Mouse (Mus musculus) intestine, embryonic 15.5 days (tissue): ENCODE results near the gene Pip5k1c. TPM values are rescaled to one million over a fixed set of nuclear protein-coding genes. Genes with fewer than 3 reads are reported as not detected.

Experiments
- ATAC-seq: fragments of 200-750 bp; cut with Nextera tagmentation; 2 replicates; pipeline ENCODE4 v1.8.0; 2017; ENCODE audit warnings: moderate TSS enrichment, moderate library complexity
- H3K27ac ChIP-seq: fragments of 300-500 bp; sonication (generic); 2 replicates; pipeline ENCODE4 v1.5.1; 2015; ENCODE audit warnings: mild to moderate bottlenecking, inconsistent platforms
- H3K27me3 ChIP-seq: fragments of 300-500 bp; sonication (generic); replicated peaks from 2 replicates; pipeline ENCODE4 v1.6.1; 2015; ENCODE audit warnings: inconsistent platforms
- H3K36me3 ChIP-seq: fragments of 300-500 bp; sonication (generic); 2 replicates; pipeline ENCODE4 v1.6.1; 2015; ENCODE audit warnings: inconsistent platforms
- H3K4me1 ChIP-seq: fragments of 300-500 bp; sonication (generic); replicated peaks from 2 replicates; pipeline ENCODE4 v1.6.1; 2015; ENCODE audit warnings: inconsistent platforms
- H3K4me2 ChIP-seq: fragments of 300-500 bp; sonication (generic); replicated peaks from 2 replicates; pipeline ENCODE4 v1.6.1; 2015; ENCODE audit warnings: mild to moderate bottlenecking, inconsistent platforms
- H3K4me3 ChIP-seq: fragments of 300-500 bp; sonication (generic); replicated peaks from 2 replicates; pipeline ENCODE4 v1.5.1; 2015; ENCODE audit warnings: inconsistent platforms
- H3K9ac ChIP-seq: fragments of 300-500 bp; sonication (generic); 2 replicates; pipeline ENCODE4 v1.6.1; 2015; ENCODE audit warnings: inconsistent platforms
- H3K9me3 ChIP-seq: fragments of 300-500 bp; sonication (generic); 2 replicates; pipeline ENCODE4 v1.6.1; 2016; ENCODE audit warnings: inconsistent platforms
- WGBS: fragments of 180-500 bp; shearing (Covaris S2); methylation state at CpG from one replicate; pipeline ENCODE4 v1.1.7; 2015; 5-methylcytosine and 5-hydroxymethylcytosine counted together
- polyA plus RNA-seq: library from polyadenylated mRNA; unstranded; fragments of >200 nt; fragmentation: Nextera tagmentation; extraction: Ambion mirVana; gene quantifications from 2 replicates; pipeline ENCODE4 v1.2.1, GENCODE M21; 2015

Gene Pip5k1c
- polyA plus RNA-seq, 1 experiment from 2014 or later, result 42.7 TPM

DNA sequence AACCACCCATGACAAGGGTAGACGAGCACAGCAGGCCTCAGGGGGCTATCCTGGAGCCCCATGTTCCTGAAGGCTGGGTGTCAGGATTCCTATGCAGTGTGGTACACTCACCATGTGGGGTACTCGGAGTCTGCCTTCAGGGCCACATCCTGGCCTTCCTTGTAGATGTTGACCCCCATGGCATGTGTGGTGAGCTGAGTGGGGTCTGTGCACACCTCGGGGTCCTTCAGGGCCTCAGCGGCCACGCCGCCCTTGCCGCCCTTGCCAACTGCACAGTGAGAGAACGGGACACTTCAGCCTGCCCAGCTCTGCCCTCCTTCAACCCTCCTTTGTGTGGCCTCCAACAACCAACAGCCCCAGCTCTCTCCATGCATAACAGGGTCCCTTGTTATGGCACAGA lies 27.2 kb upstream of the Pip5k1c start:
- Histone ChIP-seq H3K36me3 (peaks cover 21% of the 10 kb centered on the region), H3K4me1 (peaks cover 13% of the 10 kb centered on the region), H3K9ac (peak overlapping the region; percentile 18; the same call in 1 of the 2 replicates), H3K27me3 (0 out of 2 replicates have a peak, but pooled peaks cover 2% of the 10 kb centered on the region), H3K27ac (no peak overlapping the region), H3K9me3 (no peaks in the 10 kb centered on the region), H3K4me2 (peak overlapping the region; percentile 54), H3K4me3 (peak overlapping the region; percentile 72)
- no peak for ATAC-seq
- 94% methylated on average over 8 of the region's 8 CpGs for WGBS

- H3K9ac ChIP-seq, result peak within 1 kb of the TSS; percentile 79
- under 1% methylated on average over 48 of the region's 48 CpGs for WGBS
- no peaks in the 10 kb centered on the region for H3K9me3 ChIP-seq
- peak; percentile 95 for ATAC-seq
- H3K4me3 ChIP-seq, result peak within 1 kb of the TSS; percentile 72
- peak within 1 kb of the TSS; percentile 68 for H3K4me2 ChIP-seq
- peaks cover 21% of the 10 kb centered on the region for H3K36me3 ChIP-seq
- no peaks in the 10 kb centered on the region for H3K27me3 ChIP-seq
- H3K27ac ChIP-seq, result peak within 1 kb of the TSS; percentile 88
- peaks cover 13% of the 10 kb centered on the region for H3K4me1 ChIP-seq
Observed at GRCm38 (mm10) chr10:81266211-81267105, 26.3 kb upstream of the Pip5k1c start, which contains the start of the genes Mrpl54 and Apba3. Gene Mrpl54 (minus strand): TSS chr10:81266934. Gene Apba3 (plus strand): TSS chr10:81266960.

- H3K4me3 ChIP-seq, result peak overlapping the region; percentile 63
- peak overlapping the region; percentile 68 for H3K4me2 ChIP-seq
- 2% methylated on average over 23 of the region's 23 CpGs for WGBS
- no peaks in the 10 kb centered on the region for H3K9me3 ChIP-seq
- H3K27ac ChIP-seq, result peak overlapping the region; percentile 42; the same call in 1 of the 2 replicates
- no peaks in the 10 kb centered on the region for H3K27me3 ChIP-seq
- peak; percentile 65 for ATAC-seq
- peaks cover 13% of the 10 kb centered on the region for H3K4me1 ChIP-seq
- peak overlapping the region; percentile 74 for H3K9ac ChIP-seq
- peaks cover 30% of the 10 kb centered on the region for H3K36me3 ChIP-seq
Observed at GRCm38 (mm10) chr10:81268056-81268455, 24.7 kb upstream of the Pip5k1c start.

DNA sequence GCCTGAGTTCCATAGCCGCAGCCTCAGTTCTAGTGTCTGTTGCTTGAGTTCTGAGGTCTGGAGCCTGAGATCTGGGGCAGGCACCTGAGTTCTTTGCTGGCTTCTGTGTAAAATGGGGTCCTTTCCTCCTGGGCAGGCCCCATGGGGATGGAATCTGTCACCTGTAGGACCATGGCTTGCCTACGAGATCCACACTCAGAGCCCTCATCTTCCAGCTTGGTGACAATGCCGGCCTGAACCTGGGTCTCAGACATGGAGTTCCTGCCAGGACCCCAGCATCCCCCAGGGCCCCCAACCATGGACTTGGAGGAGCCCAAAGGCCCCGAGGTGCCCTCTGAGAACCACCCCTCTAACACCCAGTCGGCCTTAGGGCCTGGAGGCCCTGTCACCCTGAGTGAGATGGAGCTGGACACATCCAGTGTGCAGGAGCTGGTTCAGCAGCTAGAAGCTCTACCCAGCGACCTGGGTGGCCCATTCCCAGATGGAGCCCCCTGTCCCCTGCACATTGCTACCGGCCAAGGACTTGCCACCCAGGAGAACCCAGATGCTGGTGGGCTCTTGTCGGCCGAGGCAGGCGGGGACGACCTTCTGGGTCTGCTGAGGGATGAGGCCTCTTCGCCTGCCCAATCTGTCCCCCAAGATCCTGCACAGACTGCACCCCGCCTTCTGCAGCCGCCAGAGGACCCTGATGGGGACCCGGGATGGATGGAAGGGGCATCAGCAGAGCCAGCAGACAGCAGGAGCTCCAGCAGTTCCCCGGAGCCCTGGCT lies 23.9 kb upstream of the Pip5k1c start:
- H3K4me2 ChIP-seq, result peak overlapping the region; percentile 68
- no peak overlapping the region for H3K27ac ChIP-seq
- ATAC-seq, result no peak
- H3K9me3 ChIP-seq, result no peaks in the 10 kb centered on the region
- peaks cover 13% of the 10 kb centered on the region for H3K4me1 ChIP-seq
- H3K27me3 ChIP-seq, result no peaks in the 10 kb centered on the region
- WGBS, result 81% methylated on average over 16 of the region's 16 CpGs
- H3K36me3 ChIP-seq, result peaks cover 32% of the 10 kb centered on the region
- H3K9ac ChIP-seq, result peak overlapping the region; percentile 74
- H3K4me3 ChIP-seq, result peak overlapping the region; percentile 63

DNA sequence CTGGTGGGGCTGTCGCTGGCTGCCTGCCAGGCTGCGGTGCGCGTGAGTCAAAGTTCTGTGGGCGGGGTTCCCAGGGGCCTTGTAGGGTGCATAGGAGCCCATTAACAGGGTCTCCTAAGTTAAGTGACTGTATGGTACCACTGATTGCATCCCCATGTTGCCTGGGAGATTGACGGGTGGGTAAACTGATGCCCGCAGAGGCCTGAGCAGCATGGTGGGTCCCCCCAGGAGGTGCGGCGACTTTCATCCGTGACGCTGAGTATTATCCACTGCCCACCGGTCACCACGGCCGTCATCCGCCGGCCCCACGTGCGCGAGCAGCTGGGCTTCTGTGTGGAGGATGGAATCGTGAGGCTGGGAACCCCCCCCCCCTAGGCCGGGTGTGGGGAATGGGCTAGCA lies 20.4 kb upstream of the Pip5k1c start:
- no peak for ATAC-seq
- no peaks in the 10 kb centered on the region for H3K27me3 ChIP-seq
- peak overlapping the region; percentile 24; the same call in 1 of the 2 replicates for H3K9ac ChIP-seq
- no peak overlapping the region for H3K4me3 ChIP-seq
- no peaks in the 10 kb centered on the region for H3K9me3 ChIP-seq
- no peak overlapping the region for H3K27ac ChIP-seq
- H3K36me3 ChIP-seq, result peaks cover 21% of the 10 kb centered on the region
- H3K4me2 ChIP-seq, result no peak overlapping the region
- whole genome bisulfite sequencing, result 90% methylated on average over 21 of the region's 21 CpGs
- peaks cover 7% of the 10 kb centered on the region for H3K4me1 ChIP-seq

DNA sequence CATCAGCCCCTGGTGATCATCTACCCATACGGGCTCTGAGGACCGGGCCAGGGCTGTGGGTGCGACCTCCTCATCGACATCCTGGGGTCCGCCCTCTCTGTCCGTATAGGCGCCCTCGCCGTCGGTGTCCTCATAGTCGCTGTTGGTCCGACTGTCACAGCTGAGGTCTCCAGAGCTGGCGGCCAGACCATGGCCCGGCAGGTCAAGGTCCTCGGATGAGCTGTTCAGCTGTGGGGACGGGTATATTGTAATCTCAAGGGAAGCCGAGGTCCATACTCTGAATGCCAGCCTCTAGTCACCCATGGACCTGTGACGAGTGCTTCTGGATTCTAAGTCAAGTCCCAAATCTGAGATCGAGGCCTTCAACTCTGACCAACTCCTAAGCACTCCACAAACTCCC lies 18.9 kb upstream of the Pip5k1c start:
- Histone ChIP-seq H3K4me1 (peaks cover 5% of the 10 kb centered on the region), H3K27ac (no peak overlapping the region), H3K4me2 (no peak overlapping the region), H3K9ac (no peak overlapping the region), H3K36me3 (peaks cover 21% of the 10 kb centered on the region), H3K9me3 (no peaks in the 10 kb centered on the region), H3K4me3 (no peak overlapping the region), H3K27me3 (no peaks in the 10 kb centered on the region)
- no peak for ATAC-seq
- WGBS, result 94% methylated on average over 19 of the region's 19 CpGs

GRCm38 (mm10) chr10:81277676-81278075 lies 15.1 kb upstream of the Pip5k1c start:
- Histone ChIP-seq H3K27me3 (no peaks in the 10 kb centered on the region), H3K9ac (no peak overlapping the region), H3K4me2 (no peak overlapping the region), H3K36me3 (peaks cover 11% of the 10 kb centered on the region), H3K27ac (no peak overlapping the region), H3K4me3 (no peak overlapping the region), H3K4me1 (peaks cover 6% of the 10 kb centered on the region), H3K9me3 (no peaks in the 10 kb centered on the region)
- 77% methylated on average over 22 of the region's 22 CpGs for WGBS
- no peak for ATAC-seq

DNA sequence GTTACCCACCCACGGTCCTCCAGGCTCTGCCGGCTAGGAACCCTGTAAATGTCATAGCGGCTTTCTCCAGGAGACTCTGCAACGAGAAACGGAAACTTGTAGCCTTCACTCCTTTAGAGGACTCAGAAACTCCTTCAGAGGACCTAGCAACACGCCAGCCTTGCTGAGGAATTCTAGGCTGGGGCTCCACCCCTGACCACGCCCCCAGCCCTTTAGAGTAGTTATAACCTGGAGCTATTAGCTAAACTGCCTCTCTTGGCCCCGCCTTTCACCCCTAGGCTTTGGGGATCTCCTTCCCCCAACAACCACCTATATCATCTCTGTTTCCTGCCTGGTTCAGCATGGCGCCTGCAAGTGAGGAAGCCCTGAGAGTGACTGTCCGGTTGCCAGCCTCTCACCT lies 13.3 kb upstream of the Pip5k1c start:
- no peak overlapping the region for H3K9ac ChIP-seq
- no peaks in the 10 kb centered on the region for H3K36me3 ChIP-seq
- ATAC-seq, result 0 out of 2 replicates have a peak, but pooled peaks have one; percentile 24

GRCm38 (mm10) chr10:81284189-81284588 lies 8.6 kb upstream of the Pip5k1c start:
- H3K4me3 ChIP-seq, result peak overlapping the region; percentile 47
- peaks cover 18% of the 10 kb centered on the region for H3K27me3 ChIP-seq
- peaks cover 30% of the 10 kb centered on the region for H3K4me1 ChIP-seq
- no peak for ATAC-seq
- WGBS, result 52% methylated on average over 6 of the region's 6 CpGs
- no peaks in the 10 kb centered on the region for H3K36me3 ChIP-seq
- H3K9ac ChIP-seq, result peak overlapping the region; percentile 17; the same call in 1 of the 2 replicates
- no peak overlapping the region for H3K27ac ChIP-seq
- no peaks in the 10 kb centered on the region for H3K9me3 ChIP-seq
- peak overlapping the region; percentile 79 for H3K4me2 ChIP-seq

More for the DNA sequence above, 13.3 kb upstream of the Pip5k1c start:
- H3K4me1 ChIP-seq, result peaks cover 10% of the 10 kb centered on the region
- no peak overlapping the region for H3K4me3 ChIP-seq
- no peak overlapping the region for H3K27ac ChIP-seq
- no peaks in the 10 kb centered on the region for H3K9me3 ChIP-seq
- 28% methylated on average over 10 of the region's 10 CpGs for WGBS
- peaks cover 14% of the 10 kb centered on the region for H3K27me3 ChIP-seq
- no peak overlapping the region; the same call in 1 of the 2 replicates for H3K4me2 ChIP-seq

- Histone ChIP-seq H3K4me2 (peak overlapping the region; percentile 79), H3K36me3 (no peaks in the 10 kb centered on the region), H3K27me3 (peaks cover 18% of the 10 kb centered on the region), H3K4me1 (peaks cover 28% of the 10 kb centered on the region), H3K9me3 (no peaks in the 10 kb centered on the region), H3K4me3 (peak overlapping the region; percentile 47), H3K27ac (peak overlapping the region; percentile 29), H3K9ac (peak overlapping the region; percentile 17; the same call in 1 of the 2 replicates)
- WGBS, result 6% methylated on average over 17 of the region's 17 CpGs
- ATAC-seq, result peak; percentile 53
Observed at GRCm38 (mm10) chr10:81284719-81285118, 8.0 kb upstream of the Pip5k1c start.

DNA sequence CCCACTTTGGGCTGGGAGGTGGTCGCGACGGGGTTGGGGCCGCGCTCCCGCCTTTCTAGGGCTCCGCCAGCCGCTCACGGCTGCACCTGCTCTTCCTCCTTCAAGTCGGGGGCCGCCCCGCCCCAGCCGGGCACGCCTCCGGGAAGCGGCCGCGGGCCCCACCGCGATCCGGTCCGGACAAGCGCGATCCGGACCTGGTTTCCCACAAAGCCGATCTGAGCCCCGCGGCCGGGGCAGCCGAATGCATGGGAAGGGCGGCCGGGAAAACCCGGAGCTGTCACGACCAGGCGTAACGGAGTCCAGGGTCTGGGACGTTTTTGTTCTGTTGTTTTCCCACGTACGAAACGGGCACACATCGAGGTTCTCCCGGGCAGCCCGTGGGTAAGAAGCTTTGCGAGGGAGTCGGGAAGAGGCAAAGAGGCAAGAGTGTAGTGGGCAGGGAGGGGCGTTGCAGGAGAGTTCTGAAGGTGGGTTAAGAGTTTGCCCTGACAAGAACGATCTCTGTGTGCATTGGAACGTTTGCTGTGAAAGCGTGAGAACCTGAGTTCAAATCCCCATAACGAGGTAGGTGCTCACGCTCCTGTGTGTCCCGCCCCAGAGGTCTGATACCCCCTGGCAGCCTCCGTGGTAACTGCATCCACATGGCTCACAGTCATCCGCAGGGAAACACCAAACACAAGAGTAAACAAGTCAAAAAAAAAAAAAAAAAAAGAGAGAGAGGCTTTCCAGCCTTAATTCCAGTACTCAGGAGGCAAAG lies 6.9 kb upstream of the Pip5k1c start:
- H3K9ac ChIP-seq, result peak overlapping the region; percentile 56
- peak overlapping the region; percentile 47 for H3K4me3 ChIP-seq
- H3K4me2 ChIP-seq, result peak overlapping the region; percentile 79
- WGBS, result 2% methylated on average over 54 of the region's 54 CpGs
- peaks cover 28% of the 10 kb centered on the region for H3K4me1 ChIP-seq
- no peaks in the 10 kb centered on the region for H3K36me3 ChIP-seq
- no peaks in the 10 kb centered on the region for H3K9me3 ChIP-seq
- H3K27me3 ChIP-seq, result peaks cover 18% of the 10 kb centered on the region
- ATAC-seq, result peak; percentile 74
- H3K27ac ChIP-seq, result peak overlapping the region; percentile 85
